Mouse (Mus musculus): ENCODE measurements around the gene Dnah17.

The Dnah17 gene

GRCm38 (mm10) chr11:118130534-118130933 is at the start of gene Dnah17:
Gene Dnah17, minus strand, starts transcription at chr11:118130634.
- no peak for DNase-seq (ENCODE audit: low read depth, low spot score)

- no peak for DNase-seq (ENCODE audit: low read depth, low spot score)
Observed at GRCm38 (mm10) chr11:118180199-118180598, 49.8 kb upstream of the Dnah17 start.

DNA sequence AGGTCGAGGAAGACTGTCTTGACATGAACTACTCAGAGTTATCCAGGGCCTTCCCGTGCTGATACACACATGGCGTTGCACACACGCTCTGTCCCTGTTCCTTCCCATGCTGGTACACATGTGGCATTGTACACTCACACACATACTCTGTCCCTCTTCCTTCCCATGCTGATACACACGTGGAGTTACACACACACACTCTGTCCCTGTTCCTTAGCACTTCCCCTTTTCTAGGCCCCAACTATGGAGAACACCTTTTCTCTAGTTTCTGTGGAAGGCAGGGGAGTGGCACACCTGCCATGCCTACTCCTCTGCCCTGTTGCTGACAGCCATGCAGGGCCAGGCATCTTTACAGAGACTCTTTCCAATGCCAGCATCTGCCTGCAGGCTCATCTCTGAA is 47.8 kb upstream of the Dnah17 start:
- DNase-seq (ENCODE audit: low read depth, low spot score) = no peak

GRCm38 (mm10) chr11:118174752-118175151 is 44.3 kb upstream of the Dnah17 start:
- DNase-seq (ENCODE audit: low read depth, low spot score) = no peak

DNA sequence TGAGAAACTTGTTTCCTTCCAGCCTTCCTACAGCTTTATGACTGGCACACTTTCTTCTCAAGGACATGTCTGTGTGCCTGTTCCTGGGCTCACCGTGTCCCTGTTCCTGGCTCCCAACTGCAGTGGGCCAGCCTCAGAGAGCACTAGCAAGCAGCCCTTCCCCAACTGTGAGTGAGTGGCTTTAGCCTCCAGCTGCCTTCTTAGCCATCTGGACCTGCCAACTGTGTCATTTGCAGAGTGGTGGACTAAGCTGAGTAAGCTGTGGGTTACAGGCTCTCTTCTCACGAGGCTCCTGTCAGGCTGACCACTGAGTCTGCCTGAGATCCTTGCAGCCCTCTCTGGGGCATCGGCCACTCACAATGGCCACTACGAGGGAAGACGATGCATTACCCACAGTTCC is 42.3 kb upstream of the Dnah17 start:
- DNase-seq (ENCODE audit: low read depth, low spot score) = no peak

DNA sequence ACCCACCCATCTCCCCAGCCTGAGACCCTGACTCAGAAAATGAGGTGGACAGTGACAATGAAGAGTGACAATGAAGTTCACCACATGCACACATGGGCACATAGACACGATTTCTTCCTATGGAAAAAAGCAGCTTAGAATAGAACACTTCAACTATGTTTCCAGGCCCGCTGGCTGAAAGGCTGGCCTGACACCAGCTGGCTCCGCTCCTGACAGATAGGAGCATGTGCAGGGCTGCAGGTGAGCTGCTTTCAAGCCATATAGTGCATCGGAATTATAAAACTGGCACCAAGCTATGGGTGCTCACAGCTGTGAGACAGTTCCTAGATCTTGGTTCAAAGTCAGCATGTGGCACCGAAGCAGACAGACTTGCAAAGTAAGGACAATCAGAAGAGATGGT is 39.9 kb upstream of the Dnah17 start:
- DNase-seq (ENCODE audit: low read depth, low spot score) = no peak

GRCm38 (mm10) chr11:118168714-118169113 is 38.3 kb upstream of the Dnah17 start:
- no peak for DNase-seq (ENCODE audit: low read depth, low spot score)

- DNase-seq (ENCODE audit: low read depth, low spot score) = no peak
Observed at GRCm38 (mm10) chr11:118166626-118167025, 36.2 kb upstream of the Dnah17 start.

DNA sequence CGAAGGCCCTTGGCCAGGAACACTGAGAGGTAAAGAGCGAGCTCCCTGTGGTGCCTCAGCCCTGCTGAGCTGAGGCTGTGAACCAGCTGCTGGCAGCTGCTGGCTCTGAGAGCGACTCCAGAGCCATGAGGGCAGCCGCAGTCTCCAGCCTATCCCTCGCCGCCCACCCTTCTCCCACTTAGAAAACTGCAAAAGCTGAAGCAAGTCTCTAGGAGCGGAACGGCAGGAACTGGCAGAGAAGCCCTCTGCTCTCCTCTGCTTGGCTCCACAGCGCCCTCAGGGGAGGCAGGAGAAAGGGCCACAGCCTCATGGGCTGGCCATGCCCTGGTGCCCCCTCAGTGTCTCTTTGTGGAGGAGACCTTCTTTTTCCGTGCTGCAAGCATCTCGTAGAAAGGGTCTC is 35.2 kb upstream of the Dnah17 start:
- no peak for DNase-seq (ENCODE audit: low read depth, low spot score)

DNA sequence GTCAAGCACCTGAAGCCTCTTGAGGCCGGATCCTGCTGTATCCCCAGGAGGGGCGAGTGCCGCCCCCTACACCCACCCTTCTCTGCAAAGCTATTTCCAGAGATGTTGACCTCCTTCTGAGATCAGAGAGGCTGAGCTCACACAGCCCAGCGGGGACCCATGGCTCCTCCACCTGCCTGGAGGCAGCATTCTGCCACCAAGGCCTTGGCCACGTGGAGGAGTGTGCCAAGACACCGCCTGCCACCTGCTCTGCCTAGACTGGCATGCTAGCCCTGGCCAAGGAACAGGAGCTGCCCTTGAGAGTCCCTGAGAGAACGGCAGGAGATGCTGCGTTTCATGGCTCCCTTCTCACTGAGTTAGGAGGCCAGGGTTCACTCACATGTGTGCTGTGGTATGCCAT is 34.1 kb upstream of the Dnah17 start:
- DNase-seq (ENCODE audit: low read depth, low spot score) = no peak

DNA sequence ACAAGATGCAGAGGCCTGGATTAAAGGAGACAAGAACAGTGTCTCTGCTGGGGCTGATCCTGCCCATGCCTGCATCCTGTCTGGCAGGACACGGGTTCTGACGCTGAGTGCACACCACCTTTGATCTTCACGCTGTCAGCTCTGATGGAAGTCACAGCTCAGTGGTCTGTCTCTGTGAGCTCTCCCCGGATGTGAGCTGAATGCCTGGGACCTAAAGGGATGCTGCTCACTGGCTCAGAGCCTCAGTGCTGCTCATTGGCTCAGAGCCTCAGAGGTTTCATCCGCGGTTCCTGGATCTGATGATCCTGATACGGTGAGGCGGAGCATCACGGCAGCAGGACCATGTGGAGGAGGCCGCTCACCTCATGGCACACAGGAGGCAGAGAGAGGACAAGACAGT is 31.8 kb upstream of the Dnah17 start:
- no peak for DNase-seq (ENCODE audit: low read depth, low spot score)

DNA sequence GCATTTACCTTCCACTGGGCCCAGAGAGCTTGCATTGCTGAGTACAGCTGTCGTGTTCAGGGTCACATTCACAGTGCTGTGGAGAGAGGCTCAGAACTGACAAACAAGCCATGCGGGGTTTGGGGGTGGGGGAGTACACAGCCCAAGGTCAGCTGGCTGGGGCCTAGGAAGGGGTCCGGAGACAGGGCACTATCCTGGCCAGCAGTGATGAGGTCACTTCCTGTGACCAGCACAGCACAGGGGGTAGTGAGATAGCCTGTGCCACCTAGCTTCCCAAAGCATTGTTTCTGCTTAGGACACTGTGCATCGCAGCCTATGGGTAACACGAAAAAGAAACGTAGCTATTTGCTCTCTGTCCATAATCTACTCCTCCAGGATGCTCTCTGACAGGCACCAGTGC is 30.8 kb upstream of the Dnah17 start:
- DNase-seq (ENCODE audit: low read depth, low spot score) = no peak

DNA sequence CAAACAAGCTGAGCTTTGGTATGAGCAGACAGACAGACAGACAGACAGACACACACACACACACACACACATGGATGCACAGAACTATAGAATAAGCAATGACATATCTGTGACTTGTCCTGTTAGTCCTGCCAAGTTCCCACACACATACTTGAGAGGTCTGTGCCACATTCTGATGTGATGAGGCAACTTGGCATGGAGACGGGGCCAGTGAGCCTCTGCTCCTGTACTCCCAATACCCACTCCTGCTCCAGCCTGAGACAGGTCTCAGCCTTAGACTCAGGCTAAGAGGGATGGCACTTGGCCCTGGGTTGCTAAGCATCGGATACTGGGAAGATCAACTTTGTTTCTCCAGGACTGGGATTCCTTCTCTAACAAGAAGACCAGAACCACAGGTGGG is 30.3 kb upstream of the Dnah17 start:
- no peak for DNase-seq (ENCODE audit: low read depth, low spot score)

- DNase-seq (ENCODE audit: low read depth, low spot score) = no peak
Observed at GRCm38 (mm10) chr11:118158753-118159152, 28.3 kb upstream of the Dnah17 start.

- no peak for DNase-seq (ENCODE audit: low read depth, low spot score)
Observed at GRCm38 (mm10) chr11:118156480-118157060, 26.1 kb upstream of the Dnah17 start.

DNA sequence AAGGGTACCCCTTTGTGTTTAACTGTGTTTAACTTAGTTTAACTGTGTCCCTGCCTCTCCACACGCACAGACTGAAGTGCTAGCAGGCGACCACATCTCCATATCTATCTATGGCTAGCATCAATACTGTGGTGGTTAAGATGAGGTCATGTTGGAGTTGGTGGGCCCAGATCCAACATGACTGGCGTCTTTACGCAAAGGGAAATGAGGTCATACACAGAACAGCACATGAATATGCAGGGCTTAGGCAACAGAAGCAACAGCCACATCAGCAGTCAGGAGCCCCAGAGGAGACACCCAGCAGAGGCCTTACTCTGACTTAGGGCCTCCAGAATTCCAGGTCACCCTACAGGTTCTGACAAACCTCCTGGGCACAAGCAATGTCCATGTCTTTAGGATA is 22.5 kb upstream of the Dnah17 start:
- DNase-seq (ENCODE audit: low read depth, low spot score) = no peak

DNA sequence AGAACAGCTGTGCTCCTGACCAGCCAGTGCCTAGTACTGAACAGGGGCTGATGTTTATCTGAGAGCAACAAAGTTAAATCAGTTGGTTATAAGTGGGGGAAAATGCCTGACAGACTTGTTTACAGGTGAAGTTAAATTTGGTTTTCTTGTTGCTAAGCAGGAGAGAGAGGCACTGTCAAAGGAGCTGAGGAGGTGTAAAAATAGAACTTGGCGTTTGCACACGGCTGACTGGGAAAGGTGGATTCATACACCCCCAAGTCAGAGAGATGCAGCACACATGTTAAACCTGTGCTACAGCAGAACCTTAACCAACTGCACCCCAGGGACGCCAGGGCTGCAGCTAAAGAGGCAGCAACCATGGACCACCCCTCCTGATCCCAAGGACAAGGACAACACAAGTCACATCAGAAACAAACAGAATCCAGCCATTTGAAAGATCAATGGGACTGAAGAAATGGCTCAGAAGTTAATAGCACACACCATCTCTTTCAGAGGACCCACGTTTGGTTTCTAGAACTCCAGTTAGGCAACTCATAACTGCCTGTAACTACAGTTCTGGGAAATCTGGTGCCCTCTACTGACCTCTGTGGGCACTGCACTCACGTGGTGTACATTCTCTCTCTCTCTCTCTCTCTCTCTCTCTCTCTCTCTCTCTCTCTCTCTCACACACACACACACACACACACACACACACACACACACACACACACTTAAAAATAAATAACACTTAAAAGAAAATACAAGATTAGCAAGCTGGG is 21.2 kb upstream of the Dnah17 start:
- no peak for DNase-seq (ENCODE audit: low read depth, low spot score)

DNA sequence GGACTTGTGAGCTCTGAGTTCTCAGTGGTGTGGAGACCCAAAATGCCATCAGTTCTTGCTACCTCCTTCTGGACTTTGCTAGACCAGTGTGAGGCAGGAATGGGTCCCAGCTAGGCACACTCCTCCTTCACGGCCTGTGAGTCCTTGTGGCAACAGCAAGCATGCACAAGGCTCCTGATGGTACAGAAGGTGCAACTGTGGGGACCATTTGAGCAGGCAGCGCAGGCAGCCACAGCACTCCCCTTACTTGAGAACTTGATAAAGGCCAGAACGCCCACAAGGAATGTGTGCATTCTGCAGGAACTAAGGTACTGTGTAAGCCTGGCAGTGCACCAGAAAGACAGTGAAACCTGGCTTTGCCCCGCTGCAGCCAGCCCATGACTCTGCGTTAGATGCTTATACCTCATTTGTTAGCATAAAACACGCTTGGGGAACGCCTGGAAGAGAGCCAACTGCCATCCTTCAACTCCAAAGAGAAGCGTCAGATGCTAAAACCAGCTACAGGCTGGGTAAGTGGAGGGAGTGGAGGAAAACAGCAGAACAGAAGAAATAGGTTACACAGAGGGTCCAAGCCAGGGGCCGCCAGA is 19.8 kb upstream of the Dnah17 start:
- peak; percentile 22 for DNase-seq (ENCODE audit: low read depth, low spot score)

GRCm38 (mm10) chr11:118147877-118148637 is 17.6 kb upstream of the Dnah17 start:
- no peak for DNase-seq (ENCODE audit: low read depth, low spot score)

- no peak for DNase-seq (ENCODE audit: low read depth, low spot score)
Observed at GRCm38 (mm10) chr11:118146446-118146845, 16.0 kb upstream of the Dnah17 start.

GRCm38 (mm10) chr11:118145771-118146351 is 15.4 kb upstream of the Dnah17 start:
- DNase-seq (ENCODE audit: low read depth, low spot score) = no peak

DNA sequence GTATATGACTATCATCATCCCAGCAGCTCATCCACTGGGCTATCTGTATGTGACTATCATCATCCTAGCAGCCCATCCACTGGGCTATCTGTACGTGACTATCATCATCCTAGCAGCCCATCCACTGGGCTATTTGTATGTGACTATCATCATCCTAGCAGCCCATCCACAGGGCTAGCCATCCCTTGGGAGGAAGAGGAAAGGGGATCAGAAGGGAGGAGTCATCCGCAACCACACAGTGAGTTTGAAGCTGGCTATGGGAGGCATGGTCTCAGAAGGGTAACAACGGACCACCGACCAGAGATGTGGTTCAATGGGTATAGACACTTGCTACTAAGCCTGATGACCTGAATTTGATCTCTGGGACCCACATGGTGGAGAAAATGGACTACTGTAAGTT is 14.7 kb upstream of the Dnah17 start:
- DNase-seq (ENCODE audit: low read depth, low spot score) = no peak
